Mouse (Mus musculus) cerebellum, adult 8-10 months (tissue): ENCODE measurements around the gene Capza1.
"Not testable (repeated sequence)": the region's sequence is repeated elsewhere in the genome, so short reads cannot be mapped to it uniquely, and the experiment has no call there.

Experiments used
- DNase-seq: peaks from one replicate; pipeline ENCODE4 v3.0.0; 2022

Capza1 gene

DNA sequence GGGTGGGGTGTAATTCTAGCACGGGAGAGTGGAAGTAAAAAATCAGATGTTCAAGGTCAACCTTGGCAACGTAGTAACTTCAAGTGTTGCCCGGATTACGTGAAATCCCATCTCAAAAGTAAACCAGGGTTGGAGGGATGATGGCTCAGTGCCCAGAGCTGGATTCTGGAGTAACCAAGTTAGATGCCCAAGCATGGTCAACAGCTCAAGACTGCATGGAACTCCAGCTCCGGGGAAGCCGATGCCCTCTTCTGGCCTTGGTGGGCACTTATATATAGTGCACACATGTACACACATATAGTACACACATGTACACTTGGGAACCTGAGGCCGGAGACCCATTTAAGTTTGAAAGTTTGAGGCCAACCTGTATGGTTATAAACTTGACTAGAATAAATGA is 48.2 kb downstream of the Capza1 start:
- no peak for DNase-seq

DNA sequence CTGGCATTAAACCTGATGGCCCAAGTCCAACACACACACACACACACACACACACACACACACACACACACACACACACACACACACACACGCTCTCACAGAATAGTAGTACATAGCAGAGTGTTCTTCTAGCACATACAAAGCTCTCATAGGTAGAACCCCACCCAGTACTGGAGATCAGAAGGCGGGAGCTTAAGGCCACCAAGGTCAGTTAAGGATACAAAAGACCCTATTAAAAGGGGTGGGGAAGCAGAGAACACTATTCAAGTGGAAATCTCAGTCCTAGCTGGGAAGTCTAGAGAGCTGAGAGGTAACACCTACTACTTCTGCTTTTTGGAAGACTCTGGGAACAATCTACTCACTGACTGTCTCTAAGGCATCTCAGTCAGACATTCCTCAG is 49.0 kb downstream of the Capza1 start:
- no peak for DNase-seq

DNA sequence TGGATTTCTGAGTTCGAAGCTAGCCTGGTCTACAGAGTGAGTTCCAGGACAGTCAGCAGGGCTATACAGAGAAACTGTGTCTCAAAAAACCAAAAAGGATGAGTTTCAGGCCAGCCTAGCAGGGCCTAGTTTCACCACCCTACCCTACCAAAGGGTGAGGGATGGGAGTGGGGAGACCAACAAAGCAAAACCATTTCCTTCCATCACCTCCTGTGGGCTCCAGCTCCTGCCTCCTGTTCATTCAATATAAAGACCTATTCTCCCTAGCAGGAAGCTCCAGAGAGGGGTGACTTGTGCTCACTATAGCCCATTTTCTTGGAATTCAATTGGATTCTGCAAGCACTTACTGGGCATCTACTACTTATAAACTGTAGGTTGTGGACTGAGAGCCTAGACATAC is 49.6 kb downstream of the Capza1 start:
- no peak for DNase-seq

DNA sequence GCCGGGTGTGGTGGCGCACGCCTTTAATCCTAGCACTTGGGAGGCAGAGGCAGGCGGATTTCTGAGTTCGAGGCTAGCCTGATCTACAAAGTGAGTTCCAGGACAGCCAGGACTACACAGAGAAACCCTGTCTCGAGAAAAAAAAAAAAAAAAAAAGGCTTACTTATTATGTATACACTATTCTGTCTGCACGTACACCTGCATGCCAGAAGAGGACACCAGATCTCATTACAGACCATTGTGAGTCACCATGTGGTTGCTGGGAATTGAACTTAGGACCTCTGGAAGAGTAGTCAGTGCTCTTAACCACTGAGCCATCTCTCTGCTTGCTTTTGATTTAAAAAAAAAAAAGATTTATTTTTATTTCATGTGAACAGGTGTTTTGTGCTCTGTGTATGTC is 51.1 kb downstream of the Capza1 start:
- not testable (repeated sequence) for DNase-seq

DNA sequence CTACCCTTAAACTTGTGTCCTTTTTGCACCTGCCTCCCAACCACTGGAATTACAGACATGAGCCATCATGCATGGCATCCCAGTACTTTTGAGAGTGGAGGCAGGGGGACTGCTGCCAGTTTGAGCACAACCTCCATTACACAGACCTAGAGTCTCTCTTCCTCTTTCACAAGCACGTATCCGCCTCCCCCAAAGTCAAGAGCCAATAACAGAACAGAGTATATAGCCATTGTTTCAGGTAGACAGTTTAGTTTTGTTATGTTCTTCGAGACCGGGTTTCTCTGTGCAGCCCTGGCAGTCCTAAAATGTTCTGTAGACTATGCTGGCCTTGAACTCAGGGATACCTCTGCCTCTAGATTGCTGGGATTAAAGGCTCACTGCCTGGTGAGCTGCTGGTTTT is 52.1 kb downstream of the Capza1 start:
- DNase-seq: no peak

DNA sequence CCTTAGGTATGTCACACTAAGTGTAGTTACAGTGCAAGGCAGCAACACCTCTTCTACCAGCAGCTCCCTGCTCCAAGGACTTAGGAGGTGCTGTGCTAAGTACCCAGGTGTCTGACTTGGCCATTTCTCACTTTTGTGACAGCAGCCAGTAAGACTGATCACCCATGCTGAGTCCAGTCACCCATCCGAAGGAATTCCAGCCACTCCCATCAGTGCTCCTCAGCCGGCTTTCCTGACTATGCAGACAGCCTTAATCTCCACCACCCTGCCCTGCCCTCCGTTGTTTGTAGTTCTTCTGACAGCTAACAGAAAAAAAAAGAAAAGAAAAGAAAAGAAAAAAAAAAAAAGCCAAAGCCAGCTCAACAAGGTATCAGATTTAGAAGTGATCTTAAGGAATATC is 52.6 kb downstream of the Capza1 start:
- DNase-seq: no peak

DNA sequence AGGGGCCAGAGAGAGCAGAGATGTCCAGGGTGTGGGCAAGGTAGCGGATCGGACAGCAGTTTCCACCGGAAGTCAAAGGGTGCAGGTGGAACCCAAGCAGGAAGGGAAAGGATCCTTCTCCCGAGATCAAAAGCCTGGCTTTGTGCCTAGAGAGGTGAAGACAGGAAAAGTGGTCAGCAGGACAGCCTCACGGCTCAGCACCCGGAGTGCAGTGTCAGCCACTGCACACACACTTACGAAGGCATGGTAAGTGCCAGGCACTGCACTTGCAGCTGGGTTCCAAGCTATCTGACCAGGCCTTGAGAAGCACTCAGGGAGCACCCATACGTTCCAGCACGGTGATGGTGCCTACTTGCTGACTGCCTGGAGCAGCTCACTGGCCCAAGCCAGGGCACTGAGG is 58.8 kb downstream of the Capza1 start:
- DNase-seq: no peak

DNA sequence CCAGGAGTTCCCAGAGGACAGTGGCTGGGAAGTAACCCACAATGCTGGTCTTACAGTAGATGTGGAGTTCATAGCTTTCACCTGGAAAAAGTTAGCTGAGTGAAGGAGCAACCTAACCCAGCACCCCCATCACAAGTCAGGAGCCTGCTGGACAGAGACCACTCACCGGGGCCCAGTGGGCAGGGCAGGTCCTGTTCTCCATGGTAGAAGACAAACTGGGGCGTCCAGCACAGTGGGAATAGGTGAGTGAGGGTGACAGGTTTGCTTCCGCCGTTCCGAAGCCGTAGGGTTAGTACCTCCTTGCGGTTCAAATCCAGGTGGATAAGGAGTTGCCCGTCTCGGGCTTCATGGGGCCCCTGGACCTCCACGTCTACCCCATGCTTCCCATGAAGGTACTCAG is 60.0 kb downstream of the Capza1 start:
- no peak for DNase-seq

DNA sequence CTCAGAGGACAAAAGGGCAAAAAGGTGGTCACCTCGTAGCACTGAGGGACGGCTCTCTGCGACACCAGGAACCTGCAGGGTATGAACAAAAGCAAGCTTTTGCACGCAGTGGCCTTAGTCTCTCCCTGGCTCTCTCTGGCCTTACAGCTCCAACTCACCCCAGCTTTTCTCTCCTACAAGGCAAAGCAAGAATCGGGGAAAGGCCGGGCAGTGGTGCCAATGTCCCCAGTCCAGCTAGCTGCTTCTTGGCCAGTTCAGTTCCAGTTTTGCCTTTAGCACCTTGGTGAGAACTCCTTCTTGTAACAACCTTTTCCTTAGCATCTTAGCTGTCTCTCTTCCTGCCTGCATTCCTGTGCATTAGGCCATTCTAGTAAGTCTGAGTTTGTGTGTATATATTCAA is 62.8 kb downstream of the Capza1 start:
- no peak for DNase-seq

DNA sequence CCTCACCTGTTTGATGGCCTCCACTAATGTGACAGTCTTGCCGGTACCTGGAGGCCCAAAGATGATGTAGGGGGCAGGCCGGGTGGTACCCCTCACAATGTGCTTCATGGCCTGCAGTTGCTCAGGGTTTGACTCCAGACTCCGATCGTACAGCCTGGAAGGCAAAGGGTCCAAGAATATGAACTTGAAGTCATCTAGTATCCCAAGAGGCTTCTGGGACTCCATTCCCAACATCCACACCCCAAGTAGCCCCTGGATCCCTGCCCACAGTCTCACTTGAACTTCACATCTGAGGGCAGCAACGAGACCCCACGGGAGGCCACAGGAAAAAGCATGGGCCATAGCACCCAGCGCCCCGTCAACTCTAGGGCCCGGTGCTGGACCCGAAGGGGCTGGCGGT is 63.6 kb downstream of the Capza1 start:
- DNase-seq: no peak

DNA sequence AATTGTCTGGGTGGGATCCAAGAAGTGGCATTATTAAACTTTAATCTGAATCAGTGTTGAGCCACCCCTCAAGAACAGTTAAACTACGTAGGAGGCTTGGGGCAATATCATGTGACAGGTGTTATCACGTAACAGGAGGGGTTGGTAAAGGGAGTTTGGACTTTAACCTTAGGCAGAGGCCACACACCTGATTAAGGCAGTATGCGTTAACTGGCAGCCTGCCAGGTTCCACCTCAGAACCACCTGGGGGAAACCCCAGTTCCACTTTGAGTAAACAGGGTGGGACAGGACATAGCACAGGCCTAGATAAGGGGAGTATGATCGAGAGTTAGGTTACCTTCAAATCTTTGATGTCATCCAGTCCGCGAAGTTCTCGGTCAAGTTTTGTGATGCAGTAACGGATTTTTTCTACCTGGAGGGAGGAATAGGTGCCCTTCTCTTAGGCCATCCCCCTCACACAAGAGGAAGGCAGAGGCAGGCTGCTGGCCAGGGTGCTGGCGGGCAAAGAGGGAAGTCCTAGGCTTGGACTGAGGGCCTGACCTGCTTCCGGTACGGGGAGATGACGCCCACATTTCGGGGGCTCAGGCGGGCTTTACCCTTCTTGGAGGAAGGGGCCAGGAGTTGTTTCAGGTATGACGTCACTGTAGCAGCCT is 67.7 kb downstream of the Capza1 start:
- no peak for DNase-seq

DNA sequence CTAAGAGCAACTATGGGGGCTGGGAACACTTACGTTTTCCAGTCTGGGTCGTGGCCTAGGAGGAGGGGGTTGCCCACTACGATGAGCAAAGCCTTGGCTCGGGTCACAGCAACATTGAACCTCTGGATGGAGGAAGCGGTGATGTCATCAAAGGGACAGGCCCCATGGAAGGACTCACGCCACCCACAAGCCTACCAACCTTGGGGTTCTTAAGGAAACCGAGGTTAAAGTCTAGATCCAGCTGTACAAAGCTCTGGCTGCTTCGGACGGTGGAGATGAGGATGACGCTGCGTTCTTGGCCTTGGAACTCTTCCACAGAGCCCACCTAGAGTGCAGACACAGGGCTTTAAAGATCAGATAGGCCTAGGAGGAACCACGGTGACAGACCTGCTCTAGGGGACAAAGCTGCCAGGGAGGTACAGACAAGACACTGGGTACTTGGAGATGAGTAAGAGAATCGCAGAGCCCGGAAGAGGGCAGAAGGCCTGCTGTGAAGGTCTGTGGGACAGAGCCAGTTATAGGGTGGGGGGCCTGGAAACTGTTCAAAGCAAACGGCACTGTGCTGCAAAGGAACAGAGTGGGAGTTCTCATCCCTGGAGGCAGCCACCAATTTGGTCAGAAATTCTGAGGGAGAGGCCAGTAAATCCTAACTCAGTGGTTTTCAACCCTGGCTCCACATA is 68.5 kb downstream of the Capza1 start:
- no peak for DNase-seq

DNA sequence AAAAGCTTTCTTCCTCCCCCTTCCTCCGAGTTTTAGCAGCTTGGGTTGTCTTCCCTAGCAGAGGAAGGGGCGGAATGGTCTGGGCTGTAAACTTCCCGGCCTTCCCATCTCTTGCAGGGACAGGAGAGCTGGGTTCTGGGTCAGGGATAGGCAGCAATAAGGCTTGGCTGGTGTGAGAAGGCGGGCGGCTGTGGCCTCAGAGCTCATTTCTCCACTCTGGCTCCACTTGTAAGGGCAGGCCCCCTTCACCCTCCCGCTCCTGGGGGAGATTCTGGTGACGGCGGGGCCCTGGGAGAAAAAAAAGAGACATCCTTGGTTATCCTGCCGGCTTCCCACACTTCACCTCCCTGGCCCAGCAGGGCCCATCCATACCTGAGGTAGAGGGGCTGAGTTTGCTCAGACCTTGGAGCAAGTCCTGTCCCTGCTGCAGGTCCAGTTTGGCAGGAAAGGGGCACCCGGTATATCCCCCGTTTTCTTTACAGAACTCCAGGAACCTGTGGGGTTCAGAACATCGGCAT is 69.3 kb downstream of the Capza1 start:
- no peak for DNase-seq

DNA sequence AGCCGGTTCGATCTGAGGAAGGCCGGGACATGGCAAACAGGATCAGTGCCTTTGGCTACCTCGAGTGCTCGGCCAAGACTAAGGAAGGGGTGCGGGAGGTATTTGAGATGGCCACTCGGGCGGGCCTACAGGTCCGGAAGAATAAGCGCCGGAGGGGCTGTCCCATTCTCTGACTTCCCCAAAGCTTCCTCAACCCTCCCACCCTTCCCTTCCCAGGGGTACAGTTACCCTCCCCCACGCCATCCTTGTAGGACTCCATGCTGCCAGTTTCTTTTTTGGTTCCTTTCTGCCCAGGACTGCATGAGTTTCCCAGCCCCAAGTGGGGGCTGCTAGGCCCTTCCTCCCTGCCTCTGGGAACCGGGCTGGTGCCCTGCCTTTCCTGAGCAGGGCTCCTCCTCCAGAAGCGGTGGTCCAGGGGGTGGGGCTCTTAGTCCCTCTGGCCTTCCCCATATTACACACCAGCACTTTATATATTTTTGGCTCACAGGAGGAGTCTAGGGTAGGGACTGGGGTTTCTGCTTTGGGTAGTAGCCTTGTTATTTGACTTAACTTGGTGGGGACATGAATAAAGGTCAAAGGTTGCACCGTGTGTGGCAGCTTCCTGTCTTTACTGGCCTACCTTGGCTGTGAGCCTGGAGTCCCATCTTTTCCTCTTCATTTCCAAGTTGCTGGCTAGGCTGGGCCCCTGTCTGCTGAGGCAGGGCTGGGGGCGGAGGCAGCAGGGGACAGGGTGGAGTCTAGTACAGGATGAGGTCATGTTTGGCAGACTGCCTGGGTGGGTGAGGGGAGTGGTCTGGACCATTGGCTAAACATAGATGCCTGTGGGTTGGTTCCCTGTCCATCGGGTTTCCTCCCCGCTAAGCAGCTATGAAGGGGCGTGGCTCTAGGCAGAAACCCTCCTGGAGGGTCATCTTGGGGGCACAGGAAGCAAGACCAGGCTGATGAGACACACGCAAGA is 70.2 kb downstream of the Capza1 start:
- DNase-seq: no peak

DNA sequence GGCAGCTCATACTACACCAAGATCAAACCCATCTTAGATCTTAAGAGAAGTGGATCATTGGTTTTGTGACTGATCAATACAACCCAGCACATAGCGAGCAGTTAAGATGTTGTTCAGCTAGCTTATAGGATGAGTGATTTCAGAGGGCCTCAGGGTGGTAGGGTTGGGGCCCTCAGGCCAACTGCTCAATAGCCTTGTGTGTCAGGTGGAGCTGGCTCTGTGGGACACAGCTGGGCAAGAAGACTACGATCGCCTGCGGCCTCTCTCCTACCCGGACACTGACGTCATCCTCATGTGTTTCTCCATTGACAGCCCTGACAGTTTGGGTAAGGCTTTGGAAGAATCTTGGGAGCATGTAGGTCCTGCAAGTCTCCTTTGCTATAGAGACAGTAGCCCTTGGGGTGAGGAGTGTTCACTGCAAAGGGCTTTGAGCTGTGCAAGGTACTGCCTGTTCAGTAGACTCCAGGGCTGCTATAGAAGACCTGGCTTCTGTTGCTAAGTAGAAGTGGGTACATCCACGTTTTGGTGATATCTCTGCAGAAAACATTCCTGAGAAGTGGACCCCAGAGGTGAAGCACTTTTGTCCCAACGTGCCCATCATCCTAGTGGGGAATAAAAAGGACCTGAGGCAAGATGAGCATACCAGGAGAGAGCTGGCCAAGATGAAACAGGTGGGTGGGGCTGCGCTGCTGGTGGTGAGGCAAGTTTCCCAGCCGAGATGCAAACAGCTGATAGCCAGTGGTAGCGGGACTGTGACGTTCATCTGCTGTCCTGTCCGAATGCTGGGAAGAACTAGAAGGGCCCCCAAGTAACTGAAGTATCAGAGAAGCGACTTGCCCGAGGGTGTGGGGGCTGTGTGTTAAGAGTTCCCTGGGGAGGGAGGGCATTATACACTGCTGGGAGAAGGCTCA is 71.7 kb downstream of the Capza1 start:
- no peak for DNase-seq

DNA sequence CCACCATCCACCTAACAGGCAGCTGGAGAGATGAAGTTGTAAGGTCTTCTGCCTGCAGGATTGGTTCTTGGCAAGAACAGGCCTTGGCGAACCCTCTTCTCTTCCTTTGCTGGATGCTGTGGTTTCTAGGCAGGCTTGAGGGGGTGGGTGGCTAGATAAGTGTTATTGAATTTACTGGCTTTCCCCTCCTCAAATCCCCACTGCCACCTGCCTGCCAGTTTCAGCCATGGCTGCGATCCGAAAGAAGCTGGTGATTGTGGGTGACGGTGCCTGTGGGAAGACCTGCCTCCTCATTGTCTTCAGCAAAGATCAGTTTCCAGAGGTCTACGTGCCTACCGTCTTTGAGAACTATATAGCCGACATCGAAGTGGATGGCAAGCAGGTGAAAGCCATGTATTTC is 72.6 kb downstream of the Capza1 start:
- DNase-seq: no peak

DNA sequence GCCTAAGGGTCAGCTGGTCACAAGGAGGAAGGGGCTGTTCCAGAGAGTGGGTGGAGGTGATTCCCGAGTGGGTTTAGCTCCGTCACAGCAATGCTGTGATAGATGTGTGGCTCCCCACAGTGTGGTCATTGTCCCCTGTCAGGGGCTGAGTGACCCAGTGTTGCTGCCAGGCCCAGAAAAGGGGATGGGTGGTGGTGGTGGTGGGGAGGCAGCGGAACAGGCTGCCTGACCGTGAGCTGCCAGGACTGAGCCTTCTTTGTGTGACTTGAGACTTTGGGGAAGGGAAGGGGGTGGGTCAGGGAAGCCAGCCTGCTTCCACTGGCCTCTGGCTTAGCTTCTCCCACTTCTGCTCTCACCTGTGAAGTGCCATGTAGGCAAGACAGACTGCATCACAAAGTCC is 73.3 kb downstream of the Capza1 start:
- no peak for DNase-seq

DNA sequence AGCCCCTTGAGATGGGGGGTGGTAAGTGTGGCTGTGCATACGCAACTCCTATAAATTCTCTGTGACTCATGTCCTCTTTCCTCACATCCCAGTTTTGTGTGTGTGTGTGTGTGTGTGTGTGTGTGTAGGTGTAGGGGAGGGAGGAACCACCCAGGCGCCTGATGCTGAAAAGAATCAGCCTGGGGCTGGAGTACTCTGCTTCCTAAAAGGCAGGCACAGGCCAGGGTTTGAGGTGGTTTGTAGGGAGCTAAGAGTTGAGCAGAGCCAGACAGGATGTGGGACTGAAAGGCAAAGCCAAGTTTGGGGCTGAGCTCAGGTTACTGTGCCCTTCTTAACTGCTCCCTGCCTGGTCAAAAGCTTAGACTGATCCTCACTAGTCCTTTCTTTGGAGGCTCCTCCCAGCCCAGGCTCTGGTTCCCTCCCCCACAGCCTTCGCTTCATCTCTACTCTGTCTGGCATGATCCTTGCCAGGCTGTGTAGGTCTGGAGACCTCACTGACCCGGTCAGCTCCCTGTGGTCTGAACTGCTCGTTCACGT is 73.8 kb downstream of the Capza1 start:
- no peak for DNase-seq

DNA sequence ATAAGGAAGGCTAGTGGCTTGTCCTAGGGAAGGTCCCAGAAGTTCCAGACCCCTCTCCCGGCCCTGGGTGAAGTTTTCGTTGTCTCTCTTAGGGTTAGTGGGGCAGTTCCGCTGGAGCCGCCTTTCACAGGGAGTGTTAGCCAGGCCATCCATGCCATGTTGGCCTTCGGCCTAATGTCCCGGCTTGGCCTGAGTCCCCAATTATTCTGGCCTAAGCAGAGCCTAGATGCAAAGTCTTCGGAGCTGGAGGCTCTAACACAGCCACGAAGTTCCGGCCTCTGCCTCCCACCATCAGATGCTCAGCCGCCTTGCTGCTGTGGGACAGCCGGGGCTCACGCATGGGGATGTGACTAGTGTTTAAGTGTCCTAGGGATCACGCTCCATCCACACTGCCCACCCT is 74.5 kb downstream of the Capza1 start:
- no peak for DNase-seq

DNA sequence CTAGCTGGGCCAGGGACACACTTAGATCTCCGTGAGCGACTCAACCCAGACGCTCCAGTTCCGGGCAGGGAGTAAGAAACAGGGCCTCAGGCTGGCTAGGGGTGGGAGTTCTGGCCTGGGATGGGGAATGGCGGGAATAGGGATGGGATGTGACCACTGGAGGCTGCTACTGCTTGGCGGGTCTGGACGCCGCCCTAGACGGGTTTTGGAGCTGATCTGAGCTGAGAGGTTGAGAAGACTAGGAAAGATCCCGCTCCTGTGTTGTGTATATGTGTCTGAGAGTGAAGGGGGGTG is 75.0 kb downstream of the Capza1 start:
- DNase-seq: no peak

DNA sequence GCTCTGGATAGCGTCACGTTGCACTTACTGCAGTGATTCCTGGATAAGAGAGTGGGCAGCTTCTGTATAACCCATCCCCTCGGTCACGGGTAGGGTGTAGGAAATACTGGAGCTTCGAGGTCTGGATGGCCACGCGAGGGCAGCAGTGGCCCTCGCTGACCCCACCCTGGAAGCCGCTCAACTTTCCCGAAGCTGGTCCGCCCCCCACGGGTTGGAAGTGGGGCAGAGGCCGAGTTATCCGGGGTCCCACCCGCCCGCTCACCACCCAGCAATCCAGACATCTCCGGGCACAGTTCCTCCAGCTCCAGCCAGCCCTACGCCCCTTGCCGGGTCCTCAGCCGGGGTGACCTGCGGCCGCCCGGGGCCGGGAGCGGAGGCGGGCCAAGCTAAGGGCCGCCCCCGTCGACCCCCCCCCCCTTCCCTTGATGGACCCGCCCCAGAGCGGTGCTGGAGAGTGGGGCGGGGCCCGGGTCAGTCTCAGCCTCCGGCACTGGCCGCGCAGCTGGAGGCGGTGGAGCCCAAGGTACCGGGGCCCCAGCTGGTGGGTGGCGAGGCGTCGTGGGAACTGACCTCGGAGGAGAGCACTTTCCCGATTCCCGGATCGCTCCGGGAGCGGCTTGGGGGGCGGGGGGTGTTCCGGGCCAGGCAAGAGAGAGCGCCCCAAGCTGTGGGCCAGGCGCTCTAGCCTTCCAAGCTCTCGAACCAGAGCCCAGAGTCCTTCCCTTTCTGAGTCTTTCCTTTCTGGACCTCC is 75.6 kb downstream of the Capza1 start:
- DNase-seq: peak; percentile 34

DNA sequence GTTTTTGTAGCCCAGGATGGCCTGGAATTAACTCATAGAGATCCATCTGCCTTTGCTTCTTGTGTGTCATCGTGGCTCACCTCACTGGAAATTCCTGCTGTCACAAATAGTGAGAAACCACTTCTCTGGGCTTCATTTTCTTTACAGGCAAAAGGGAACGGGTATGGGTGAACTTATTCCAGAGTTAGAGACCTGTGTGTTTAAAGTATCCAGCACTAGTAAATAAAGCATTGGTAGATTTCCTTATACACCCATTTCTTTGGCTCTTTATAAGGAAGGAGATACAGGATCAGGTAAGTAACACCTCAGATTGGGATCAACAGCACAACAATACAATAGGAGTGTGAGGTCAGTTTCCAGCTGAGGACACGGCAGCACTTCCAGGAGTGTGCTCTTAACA is 76.2 kb downstream of the Capza1 start, which contains the start of gene Rhoc:
Gene Rhoc (plus strand): TSS at position 301 of the 400 bp plus-strand sequence.
- DNase-seq: no peak
